Mouse (Mus musculus) cerebellum, adult 18-20 months (tissue): ENCODE results near the gene Ddx42.

Source experiments
- DNase-seq, 2 experiments: peaks; one replicate each; pipeline ENCODE4 v3.0.0; 2021

Gene Ddx42

DNA sequence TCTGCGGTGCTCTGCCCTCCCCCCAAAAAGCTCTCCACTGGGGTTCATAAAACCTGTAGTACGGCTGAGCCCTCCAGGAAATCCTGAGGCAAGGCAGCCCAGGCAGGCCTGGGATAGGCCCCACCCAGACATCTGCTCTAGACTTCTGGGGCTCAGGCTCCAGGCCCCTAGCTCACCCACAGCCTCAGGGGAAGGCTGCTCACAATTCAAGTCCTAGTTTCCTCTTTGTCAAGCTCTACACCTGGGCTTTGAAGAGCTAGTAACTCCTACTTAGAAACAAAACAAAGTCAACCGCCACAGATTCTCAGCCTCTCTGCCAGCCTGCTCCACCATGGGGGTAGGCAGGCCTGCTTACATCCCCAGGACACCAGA, 52.3 kb downstream of the Ddx42 start:
- peak; percentile 66 to 67 for DNase-seq

- DNase-seq: peak; percentile 58 to 63
These were observed 54.5 kb downstream of the Ddx42 start for GRCm38 (mm10) chr11:106271131-106271793.

DNA sequence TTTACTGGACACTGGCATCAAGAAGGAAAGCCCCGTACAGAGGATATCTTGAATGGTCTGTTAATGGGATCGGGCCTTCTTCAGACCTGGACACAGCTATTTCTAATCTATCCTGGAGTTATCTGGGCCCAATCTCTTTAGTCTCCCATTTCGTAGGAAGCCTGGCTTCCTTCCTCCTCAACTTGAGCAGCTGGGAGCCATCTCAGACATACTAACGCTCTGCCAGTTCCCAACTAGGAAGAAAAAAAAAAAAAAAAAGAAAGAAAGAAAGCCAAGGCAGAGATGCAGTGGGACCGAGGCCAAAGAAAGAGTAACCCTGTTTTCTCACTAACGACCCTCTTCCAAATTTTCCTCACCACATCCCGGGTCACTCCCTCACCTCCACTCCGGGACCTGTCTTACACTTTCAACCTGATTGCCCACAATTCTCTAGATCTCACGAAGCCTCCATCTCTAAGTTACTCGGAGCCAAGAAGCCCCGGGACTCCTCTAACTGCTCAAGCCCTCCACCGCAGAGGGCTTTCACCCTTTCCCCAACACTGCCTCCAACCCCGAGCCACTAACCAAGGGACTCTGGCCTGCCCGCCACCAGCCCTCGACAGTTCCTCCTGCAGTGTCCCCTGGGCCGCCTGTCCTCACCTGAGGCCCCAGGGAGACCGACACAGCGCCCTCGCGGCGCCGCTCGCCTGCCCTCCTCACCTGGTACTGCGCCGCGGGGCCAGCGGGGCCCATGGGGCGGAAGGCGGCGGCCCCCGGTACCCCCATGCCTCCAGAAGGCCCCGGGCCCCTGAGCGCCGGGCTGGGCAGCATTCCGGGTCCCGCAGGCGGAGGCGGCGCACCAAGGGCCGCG, 55.3 kb downstream of the Ddx42 start:
- peak in 1 of 2 experiments; percentile 46 for DNase-seq

DNA sequence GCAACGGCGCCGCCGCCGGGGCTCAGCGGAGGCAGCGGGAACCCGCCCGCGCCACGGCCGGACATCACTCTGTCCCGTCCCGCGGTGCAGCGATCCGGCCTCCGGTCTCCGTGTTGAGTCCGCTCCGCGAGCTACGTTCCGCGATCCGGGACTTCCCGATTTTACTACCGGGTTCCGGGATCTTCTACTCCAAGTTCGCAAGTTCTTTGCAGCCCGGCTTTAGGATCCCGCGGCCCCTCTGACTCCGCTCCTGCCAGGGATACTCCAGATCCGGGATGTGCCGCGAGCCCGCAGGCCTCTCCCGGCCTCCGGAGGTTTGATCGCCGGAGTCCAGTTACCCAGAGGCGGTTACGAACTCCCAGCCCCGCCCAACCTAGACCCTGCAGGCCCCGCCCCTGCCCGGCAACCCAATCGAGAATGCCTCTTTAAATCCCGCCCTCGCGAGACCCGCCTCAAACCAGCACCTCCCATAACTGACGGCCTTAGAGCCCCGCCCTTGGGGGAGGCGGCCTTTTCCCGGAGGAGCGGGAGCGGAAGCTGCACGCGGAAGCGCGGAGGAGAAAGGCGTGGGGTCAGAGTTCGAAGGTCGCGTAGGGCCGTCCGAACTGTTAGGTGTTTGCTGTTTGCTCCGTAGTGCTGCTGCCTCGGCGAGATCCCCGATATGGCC, 56.1 kb downstream of the Ddx42 start, which contains the start of gene Smarcd2:
TSS of gene Smarcd2 (minus strand) at position 329 of the 667 bp plus-strand sequence.
- peak; percentile 98 to 100 for DNase-seq

GRCm38 (mm10) chr11:106273311-106273684, 56.6 kb downstream of the Ddx42 start:
- no peak for DNase-seq

DNA sequence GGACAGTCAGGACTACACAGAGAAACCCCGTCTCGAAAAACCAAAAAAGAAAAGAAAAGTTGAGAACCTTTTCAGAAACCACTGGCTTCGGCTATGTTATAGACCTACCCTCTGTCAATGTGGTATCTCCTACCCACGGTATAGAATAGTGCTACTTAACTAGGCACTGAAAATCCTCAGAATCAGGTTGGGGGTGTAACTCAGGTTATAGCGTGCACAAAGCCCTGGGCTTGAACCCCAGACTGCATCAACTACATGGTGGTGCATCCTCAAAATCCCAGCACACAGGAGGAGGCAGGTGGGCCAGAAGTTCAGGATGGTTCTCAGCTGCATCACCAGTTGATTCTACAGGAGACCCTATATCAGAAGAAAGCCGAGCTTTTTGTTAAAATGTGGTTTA, 57.1 kb downstream of the Ddx42 start:
- no peak for DNase-seq

DNA sequence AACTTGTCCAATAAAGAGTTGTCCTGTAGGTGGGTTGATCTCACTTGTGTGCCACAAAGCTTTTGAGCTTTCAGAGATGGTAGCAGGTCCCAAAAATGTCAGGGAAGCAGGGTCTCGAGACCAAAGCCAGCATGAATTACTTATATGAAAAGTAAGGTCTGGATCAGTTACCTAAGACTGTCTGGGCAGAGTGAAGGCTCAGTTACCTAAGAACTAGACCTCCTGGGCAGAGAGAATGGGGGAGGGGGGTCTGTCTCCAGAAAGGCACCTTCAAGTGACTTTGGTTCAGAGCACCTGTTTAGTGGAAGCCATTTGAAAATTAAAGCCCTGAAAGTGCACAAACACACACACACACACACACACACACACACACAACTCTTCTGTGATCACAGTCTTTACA, 57.6 kb downstream of the Ddx42 start:
- DNase-seq: no peak

DNA sequence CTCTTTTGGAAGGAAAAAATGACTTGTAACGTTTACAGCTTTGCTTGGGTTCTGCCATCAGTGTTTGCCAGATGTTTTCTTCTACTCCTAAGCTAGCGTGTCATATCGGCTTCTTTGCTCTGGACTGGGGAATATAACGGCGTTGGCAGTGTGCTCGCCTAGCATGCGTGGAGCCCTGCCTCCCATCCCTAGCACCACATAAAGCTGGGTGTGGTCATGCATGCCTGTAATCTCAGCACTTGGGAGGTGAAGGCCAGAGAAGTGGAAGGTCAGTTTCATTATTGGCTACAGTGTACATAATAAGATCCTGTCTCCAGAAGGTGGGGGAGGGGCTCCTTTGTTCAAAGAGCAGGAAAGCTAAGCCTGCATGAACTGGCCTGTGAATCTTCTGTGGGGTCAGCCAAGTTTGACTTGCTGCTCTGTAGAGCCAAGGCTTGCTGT, 58.3 kb downstream of the Ddx42 start:
- DNase-seq: no peak

GRCm38 (mm10) chr11:106276454-106276853, 59.7 kb downstream of the Ddx42 start, which contains the start of gene Tcam1:
Tcam1 (plus strand) TSS chr11:106276672.
- DNase-seq: peak; percentile 93 to 96

- DNase-seq: no peak
These were observed 65.7 kb downstream of the Ddx42 start for GRCm38 (mm10) chr11:106282452-106282851.

- peak; percentile 52 to 54 for DNase-seq
These were observed 66.6 kb downstream of the Ddx42 start for GRCm38 (mm10) chr11:106283371-106283770.

- peak in 1 of 2 experiments; percentile 28 for DNase-seq
These were observed 67.4 kb downstream of the Ddx42 start for GRCm38 (mm10) chr11:106284126-106284525.

DNA sequence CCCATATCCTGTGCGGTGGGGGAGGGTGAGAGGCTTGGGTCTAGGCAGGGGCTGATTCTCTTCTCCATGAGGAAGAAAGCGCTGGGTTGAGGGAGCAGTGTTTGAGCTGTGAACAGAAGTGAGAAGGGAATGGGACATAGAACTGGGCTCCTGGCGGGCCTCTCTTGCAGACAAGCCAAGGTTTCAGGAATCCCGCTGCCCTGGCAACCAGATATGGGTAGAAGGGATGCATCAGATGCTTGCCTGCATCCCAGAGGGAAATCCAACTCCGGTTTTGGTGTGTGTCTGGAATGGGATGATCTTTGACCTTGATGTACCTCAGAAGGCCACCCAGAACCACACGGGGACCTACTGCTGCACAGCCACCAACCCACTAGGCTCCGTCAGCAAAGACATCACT, 69.5 kb downstream of the Ddx42 start:
- peak; percentile 49 to 53 for DNase-seq

DNA sequence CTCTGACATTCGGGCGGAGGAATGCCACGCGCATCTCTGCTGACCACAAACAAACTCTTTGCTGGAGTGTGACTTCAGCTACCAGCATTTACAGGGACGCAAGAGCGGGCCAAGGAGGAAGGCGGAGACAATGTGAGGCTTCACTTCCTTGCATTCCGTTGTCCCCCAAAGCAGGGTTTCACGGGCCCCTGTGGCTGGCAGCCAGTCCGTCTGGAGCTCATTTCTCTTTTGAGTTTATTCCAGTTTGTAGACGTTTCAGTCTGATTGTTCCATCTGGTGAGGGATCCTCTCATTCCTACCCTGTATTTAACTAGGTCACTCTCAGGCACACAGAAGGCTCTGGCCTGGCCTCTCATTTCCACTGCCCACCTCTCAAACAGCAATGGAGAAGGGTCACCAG, 70.3 kb downstream of the Ddx42 start:
- DNase-seq: peak; percentile 82 to 85

- DNase-seq: peak; percentile 91 to 94
These were observed 72.6 kb downstream of the Ddx42 start for GRCm38 (mm10) chr11:106289369-106289768.

- no peak for DNase-seq
These were observed 73.7 kb downstream of the Ddx42 start for GRCm38 (mm10) chr11:106290376-106290775.

DNA sequence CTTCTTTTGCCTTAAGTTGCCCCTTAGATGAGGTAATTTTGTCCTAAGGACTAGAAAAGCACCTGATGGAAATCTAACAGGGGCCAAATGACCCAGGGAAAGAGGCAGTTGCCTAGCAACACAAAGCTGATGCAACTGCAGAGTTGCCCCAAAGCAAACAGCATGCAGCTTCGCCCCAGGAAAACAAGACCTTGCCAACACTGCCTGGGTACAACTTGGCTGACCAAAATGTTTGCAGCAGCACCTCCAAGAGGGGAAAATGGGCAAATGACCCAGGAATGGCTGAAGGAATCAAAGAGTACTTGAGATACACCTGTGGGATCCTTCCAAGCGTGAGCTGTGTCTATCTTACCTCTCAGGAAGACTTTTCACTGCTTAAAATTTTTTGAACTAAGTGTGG, 75.1 kb downstream of the Ddx42 start:
- peak; percentile 84 to 91 for DNase-seq
